Mouse (Mus musculus) embryo, embryonic 10.5 days (tissue): ENCODE measurements around the gene Hectd1.

Experiments
- DNase-seq: peaks from one replicate; pipeline ENCODE4 v3.0.0-alpha.2; 2015; ENCODE audit warnings: low spot score

Gene Hectd1

GRCm38 (mm10) chr12:51767454-51767853, 61.9 kb downstream of the Hectd1 start:
- no peak for DNase-seq

- no peak for DNase-seq
Measured at GRCm38 (mm10) chr12:51759374-51759773, 70.0 kb downstream of the Hectd1 start.

DNA sequence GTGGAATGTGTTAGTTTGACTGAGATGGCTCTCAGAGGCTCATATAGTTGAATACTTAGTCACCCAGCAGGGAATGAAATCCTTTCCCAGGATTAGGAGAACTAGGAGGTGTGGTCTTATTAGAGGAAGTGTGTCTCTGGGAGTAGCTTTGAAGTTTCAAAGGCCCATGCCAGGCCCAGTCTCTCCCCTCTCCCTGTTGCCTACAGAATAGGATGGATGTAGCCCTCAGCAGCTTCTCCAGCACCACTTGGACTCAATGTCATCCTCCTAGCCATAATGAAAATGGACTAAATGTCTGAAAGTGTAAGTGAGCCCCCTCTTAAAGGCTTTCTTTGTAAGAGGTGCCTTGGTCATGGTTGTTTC, 72.8 kb downstream of the Hectd1 start:
- no peak for DNase-seq

DNA sequence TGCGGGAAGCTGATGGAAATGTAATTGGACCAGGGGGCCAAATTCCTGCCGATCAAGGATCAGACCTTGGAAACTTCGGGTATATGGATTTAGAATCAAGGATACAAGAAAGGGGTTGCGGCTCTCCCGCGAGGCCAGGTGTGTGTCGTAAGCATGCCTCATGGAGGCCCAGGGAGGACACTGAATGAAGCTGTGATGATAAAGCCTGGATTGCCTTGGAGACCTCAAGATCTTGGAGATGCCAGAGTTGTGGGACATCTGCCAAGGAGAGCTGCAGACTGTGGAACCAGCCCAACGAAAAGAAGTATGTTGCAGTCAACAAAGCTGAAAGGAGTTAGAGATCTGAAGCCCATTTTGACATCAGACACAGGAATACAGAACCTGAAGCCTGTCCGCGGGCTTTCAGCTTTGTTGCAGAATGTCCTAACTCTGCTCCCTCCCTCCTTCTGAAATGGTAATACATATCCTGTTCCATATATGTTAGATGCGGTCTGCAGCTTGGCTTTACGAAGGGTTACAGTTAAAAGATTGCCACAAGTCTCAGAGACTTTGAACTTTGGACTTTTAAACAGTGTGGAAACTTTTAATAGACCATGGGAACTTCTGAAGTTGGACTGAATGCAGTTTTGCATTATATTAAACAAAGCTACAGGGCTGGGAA, 73.3 kb downstream of the Hectd1 start:
- no peak for DNase-seq

DNA sequence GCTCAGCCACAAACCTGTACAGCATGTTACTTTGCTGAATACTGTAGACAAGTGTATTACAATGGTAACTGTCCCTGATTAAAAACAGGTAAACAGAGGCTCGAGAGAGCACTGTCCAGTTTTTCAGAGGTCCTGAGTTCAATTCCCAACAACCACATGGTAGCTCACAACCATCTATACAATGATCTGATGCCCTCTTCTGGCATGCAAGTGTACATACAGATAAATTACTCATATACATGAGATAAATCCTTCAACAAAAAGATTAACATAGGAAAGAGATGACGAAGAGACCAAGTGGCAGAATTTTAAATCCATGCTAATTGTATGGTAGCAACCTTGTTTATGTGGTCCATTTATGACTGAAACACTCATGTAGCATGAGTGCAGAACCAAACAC, 82.0 kb downstream of the Hectd1 start:
- DNase-seq: no peak

DNA sequence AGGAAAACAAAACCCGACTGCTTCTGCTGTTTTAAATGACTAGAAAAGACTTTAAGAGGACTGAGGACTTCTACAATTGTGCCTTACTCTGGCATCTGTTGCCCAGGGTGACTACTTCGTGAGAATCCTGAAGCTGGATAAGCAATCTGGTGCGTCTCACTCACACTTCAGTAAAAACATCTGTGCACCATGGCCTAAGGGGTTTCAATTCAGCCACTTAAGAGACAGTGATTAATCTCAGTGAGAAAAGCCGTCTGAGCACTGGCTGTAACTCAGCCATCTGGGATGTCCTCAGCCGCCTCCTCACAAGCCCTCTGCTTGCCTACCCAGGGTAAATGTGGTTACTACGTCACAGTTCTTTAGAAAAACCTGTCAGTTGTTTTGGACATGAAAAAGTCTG, 84.4 kb downstream of the Hectd1 start:
- peak; percentile 58 for DNase-seq

GRCm38 (mm10) chr12:51741690-51742089, 87.6 kb downstream of the Hectd1 start:
- DNase-seq: peak; percentile 49

DNA sequence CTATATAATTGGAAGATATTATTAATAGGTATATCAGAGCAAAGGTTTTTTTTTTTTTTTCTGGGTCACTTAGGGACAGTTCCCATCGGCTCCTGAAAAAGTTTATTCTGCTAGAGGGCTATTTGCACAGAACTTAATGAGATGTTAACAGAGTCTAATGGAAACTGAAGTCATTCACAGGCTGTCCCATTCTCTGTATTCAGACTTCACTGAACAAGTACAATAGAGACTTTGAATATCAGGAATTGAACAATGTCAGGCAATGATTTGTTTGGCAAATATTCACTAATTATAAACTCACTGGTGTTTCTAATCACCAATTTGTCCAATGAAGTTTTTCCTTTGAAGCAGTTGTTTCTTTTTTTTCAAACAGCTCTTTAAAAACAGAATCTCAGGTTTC, 92.5 kb downstream of the Hectd1 start:
- no peak for DNase-seq

- no peak for DNase-seq
Measured at GRCm38 (mm10) chr12:51736381-51736780, 93.0 kb downstream of the Hectd1 start.

DNA sequence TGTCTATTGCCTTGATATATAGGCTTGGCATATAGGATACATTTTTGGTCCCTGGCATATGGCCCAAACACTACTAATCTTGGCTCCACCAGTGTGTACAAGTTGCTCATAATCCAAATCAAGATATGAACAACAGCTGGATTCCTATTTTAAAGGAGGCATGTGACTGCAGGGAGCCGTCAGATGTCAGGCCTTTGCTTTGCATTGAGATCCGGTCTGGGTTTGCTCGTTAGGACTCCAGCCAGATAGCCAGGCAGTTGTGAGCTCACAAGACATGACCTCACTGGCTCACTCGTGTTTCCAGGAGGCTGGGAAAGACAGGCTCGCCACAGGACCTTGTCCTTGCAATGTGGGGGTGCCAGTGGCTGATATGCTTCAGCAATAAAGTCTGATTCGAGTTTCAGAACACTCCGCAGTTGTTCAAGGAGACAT, 93.5 kb downstream of the Hectd1 start:
- no peak for DNase-seq

DNA sequence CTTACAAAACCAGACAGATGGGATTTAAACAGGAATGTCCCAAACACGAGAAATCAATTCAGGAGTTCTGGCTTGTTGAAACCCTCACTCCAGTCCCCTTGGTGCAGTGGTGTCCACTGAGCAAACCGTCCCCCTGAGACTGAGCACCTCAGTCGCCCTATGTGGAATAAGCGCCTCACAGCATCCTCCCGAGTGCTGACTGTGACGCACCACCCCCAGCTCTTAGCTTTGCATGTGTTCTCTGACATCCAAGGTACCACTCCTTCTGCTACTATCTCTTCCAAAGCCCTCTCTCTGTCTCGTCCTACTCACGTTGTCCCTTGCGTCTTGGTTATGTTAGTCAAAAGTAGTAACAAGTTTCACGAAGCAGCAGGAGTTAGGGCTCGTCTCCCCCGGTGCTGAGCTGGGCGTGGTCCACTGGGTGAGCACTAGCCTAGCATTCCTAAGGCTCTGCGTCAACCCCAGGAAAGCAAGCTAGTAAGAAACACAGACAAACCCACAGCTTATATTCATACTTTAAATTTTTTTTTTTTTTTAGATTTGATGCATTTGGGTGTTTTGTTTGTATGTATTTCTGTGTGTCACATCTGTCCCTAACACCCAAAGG, 94.6 kb downstream of the Hectd1 start:
- no peak for DNase-seq

DNA sequence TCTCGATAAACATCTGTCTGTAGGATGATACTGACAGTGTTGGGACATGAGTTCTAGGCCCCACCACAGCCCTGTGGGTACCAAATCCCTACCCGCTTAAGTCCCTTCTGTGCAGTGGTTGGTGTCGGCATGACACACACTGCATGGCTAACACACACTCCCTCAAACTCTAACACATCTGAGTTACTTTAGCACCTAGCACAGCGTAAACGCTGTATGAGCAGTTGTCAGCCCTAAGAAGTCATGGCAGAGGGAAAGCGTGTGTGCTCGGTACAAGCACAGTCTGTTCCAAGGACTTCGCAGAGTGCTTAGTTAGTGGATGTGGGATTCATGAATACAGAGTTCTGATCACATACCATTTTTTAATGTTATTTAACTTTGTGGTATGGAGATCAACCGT, 99.5 kb downstream of the Hectd1 start:
- DNase-seq: no peak

DNA sequence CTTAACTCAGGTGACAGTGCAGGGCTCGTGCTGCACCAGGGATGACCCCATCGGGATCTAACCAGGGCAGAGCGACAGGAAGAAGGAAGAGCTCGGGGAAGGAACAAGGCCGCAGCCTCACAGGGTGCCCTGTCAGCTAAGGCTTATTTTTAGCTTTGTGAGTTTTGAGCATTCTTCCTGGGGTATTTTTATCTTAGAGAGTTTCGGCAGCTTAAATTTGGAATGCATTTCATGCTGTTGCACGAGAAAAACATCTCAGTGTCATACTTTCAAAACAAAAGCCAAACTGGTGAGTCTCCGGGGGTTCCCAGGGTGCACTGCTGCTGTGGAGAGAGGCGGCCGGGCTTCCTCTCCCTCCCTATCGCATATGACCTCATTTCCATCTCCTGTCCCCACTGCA, 100.3 kb downstream of the Hectd1 start:
- no peak for DNase-seq

DNA sequence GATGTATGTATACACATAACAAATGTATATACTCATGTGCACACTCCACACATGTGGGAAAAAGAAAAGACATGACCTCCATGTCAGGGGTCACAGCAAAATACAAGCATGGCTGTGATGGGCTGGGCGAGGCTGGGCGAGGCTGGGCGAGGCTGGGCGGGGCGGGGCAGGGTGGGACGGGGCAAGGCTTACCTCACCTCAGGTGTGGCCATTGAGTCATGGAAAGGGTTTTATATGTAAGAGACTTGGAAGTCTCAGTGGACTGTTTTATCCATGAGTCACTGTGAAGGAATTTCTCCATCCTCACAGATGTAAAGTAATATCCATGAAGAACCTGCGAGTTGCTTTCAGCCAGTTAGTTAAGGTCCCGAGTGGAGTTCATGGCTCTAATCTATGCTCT, 107.5 kb downstream of the Hectd1 start:
- no peak for DNase-seq

GRCm38 (mm10) chr12:51718617-51719016, 110.7 kb downstream of the Hectd1 start:
- no peak for DNase-seq

- DNase-seq: no peak
Measured at GRCm38 (mm10) chr12:51712685-51713084, 116.7 kb downstream of the Hectd1 start.

DNA sequence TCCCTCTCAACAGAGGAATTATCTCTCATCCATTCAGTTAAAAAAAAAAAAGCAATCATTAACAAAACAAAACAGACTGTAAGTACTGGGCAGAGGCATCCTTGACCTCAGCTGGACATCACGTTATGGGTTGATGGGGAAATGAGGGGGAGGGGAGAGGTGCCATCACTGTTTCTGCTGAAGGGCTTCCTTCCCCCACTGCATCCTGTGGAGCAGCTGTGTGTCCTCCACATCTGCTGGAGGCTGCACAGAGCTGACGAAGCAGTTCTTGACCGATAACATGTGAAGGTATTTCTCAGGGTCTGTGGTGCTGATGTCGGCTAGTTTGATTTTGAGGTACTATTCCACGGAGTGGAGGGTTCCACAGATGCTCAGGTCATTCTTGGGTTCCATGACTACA, 119.2 kb downstream of the Hectd1 start:
- DNase-seq: no peak

DNA sequence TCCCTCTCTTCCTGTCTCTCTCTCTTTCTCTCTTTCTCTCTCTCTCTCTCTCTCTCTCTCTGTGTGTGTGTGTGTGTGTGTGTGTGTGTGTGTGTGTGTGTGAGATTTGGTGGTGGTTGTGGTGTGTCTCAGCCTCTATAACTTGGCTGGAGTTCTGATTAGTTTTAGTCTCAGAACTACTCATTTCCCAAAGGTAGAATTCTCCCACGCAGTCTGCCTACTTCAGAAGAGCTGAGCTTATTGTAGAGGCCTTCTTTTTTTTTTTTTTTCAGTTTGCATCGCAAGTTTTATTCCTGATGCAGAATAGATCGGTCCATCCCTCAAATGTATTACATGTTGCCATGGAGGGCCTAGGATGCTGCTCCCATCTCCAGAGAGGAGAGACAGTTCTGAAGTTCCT, 119.6 kb downstream of the Hectd1 start:
- DNase-seq: no peak

- DNase-seq: no peak
Measured at GRCm38 (mm10) chr12:51708941-51709686, 120.2 kb downstream of the Hectd1 start.

DNA sequence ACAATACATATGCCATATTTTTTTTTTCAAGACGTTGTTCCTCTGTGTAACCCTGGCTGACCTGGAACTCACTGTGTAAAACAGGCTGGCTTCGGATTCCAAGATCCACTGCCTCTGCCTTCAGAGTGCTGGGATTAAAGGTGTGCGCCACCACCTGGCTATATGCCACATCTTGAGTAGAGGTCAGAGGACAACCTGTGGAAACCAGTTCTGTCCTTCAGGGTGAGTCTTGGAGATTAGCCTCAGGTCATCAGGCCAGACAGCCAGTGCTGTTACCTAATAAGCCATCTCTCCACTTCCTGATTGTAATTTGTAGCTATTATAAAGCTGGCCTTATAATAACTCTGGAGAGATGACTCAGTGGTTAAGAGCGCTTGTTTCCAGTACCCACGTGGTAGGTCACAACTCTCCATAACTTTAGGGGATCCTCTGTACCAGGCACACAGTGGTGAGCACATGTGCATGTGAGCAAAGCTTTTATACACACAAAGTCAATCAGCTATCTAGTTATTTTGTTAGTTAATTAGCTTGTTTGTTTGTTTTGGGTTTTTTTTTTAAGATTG, 122.6 kb downstream of the Hectd1 start:
- no peak for DNase-seq

DNA sequence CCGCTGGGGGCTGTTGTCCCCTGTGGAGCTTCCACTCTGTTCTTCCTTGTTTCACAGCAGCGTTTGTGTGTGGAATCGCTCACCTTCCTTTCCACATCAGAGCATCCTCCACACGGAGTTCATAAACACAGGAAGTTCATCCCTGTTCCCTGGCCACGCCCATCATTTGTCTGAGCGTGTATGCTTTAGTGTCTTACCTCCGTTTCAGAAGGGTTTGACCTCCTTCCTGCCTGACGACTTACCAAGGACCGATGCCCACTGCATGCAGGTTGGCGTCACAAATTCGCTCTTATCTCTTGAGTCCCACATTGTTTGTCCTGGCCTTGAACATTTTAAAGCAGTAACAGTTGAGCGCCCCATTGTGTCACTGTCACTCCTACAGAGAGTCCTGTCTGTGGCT, 123.6 kb downstream of the Hectd1 start:
- DNase-seq: no peak

DNA sequence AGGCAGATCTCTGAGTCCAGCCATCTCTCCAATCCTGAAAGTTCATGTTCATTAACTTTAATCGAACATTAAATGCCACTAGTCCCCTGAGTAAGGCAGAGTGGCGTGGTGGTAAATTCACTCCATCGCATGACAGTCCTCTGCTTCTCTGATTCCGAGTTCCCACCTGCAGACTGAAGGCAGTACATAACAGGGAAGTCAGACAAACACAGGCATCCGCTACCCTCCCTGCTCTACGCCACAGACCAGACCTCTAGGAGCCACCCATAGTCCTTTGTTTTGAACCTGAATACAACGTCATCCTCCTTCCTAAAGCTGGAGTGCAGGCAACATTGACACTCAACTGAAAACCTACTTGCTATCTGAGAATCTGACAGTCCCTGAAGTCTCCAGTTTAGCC, 124.8 kb downstream of the Hectd1 start:
- no peak for DNase-seq

DNA sequence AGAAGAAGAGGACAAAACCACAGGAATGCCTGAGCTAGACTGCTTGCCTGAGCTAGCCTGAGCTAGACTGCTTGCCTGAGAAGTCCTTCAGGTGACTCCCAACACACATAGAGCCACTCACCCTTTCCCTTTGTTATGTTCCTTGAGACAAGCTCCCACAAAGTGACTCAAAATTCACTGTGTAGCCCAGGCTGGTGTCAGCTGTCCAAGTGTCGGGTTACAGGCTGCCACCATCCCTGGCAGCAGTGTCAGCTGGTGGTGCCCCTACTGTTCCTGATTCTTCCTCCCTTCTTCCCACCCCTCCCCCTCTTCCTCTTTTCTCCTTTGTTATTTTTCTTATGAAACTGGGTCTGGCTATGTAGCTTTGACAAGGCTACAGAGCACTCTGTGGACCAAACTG, 125.5 kb downstream of the Hectd1 start:
- peak; percentile 55 for DNase-seq
